Mouse (Mus musculus) CH12.LX (cell line): Measurements from ENCODE around the gene Ablim1.

Experiments
- CHD2 ChIP-seq: IDR thresholded peaks from 2 replicates; pipeline ENCODE4 v1.6.1; 2011; ENCODE audit warnings: low read length, improper control_type of control experiment
- CTCF ChIP-seq, 2 experiments: IDR thresholded peaks in 1 of 2; conservative IDR thresholded peaks in 1 of 2; 2 replicates each; pipeline ENCODE4 v1.5.1; 2011 to 2012; ENCODE audit warnings: low read depth in 2 of 2, low read length in 2 of 2, improper control_type of control experiment in 1 of 2, inconsistent platforms in 1 of 2, mild to moderate bottlenecking in 1 of 2, moderate library complexity in 1 of 2
- ELF1 ChIP-seq: IDR thresholded peaks from 2 replicates; pipeline ENCODE4 v1.6.1; 2014; ENCODE audit warnings: low read depth, mild to moderate bottlenecking, inconsistent platforms, low read length, improper control_type of control experiment
- KAT2A ChIP-seq: IDR thresholded peaks from 2 replicates; pipeline ENCODE4 v1.6.1; 2012; ENCODE audit warnings: low read length, improper control_type of control experiment, inconsistent platforms; ENCODE audit not compliant: insufficient replicate concordance
- POLR2A ChIP-seq: IDR thresholded peaks from 2 replicates; pipeline ENCODE4 v1.6.1; 2011; ENCODE audit warnings: low read depth, mild to moderate bottlenecking, improper control_type of control experiment, low read length
- RAD21 ChIP-seq: IDR thresholded peaks from 2 replicates; pipeline ENCODE4 v1.6.1; 2011; ENCODE audit warnings: low read depth, mild to moderate bottlenecking, low read length, improper control_type of control experiment, moderate library complexity
- TBP ChIP-seq: conservative IDR thresholded peaks from 2 replicates; pipeline ENCODE4 v1.6.1; 2011; ENCODE audit warnings: low read depth, low read length, improper control_type of control experiment
- ZNF384 ChIP-seq: IDR thresholded peaks from 2 replicates; pipeline ENCODE4 v1.6.1; 2012; ENCODE audit warnings: low read depth, low read length, improper control_type of control experiment, inconsistent platforms

DNA sequence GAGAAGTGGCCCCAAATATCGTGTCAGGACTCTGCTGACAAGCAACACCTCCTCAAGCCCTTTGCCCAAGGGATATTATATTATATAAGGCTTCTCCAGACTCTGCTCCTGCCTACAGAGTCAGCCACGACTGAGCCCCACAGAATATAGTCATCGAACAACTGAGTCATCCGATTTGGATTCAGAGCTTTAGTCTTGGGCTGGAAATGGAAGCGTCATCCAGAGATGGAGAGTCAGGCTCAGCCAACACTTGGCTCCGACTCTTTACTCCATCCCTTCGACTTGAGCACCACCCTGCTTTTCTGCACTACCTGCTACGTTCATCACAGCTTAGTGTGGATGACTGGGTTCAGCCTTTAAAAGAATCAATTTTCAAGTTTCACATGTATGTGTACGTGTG lies 17.3 kb downstream of the Ablim1 start:
- TF ChIP-seq ZNF384 (no peak), POLR2A (no peak), CTCF (conservative IDR thresholded peaks at IDR 0.05 in 1 of 2, IDR thresholded peaks at IDR 0.05 in 1 of 2; ENCODE audit: low read depth in 2 of 2, low read length in 2 of 2) (no peak), KAT2A (no peak), RAD21 (no peak), TBP (no peak), ELF1 (no peak), CHD2 (no peak)
